Mouse (Mus musculus) stomach, embryonic 16.5 days (tissue): ENCODE measurements around the gene Dusp12. TPM values are rescaled to one million over a fixed set of nuclear protein-coding genes. Genes with fewer than 3 reads are reported as not detected.
A peak's percentile ranks its signal among the peaks of the same experiment; 100 is the strongest.

Experiments used
- ATAC-seq: fragments of 200-750 bp; cut with Nextera tagmentation; 2 replicates; pipeline ENCODE4 v1.8.0; 2017; ENCODE audit warnings: moderate number of reproducible peaks, moderate TSS enrichment; ENCODE audit not compliant: insufficient read depth, low FRiP score
- H3K27ac ChIP-seq: fragments of 300-500 bp; sonication (generic); 2 replicates; pipeline ENCODE4 v1.5.1; 2014; ENCODE audit warnings: low read length
- H3K27me3 ChIP-seq: fragments of 300-500 bp; sonication (generic); 2 replicates; pipeline ENCODE4 v1.6.1; 2014; ENCODE audit warnings: low read length, control low read depth, mixed read lengths; ENCODE audit not compliant: control insufficient read depth, insufficient read depth
- H3K36me3 ChIP-seq: fragments of 300-500 bp; sonication (generic); 2 replicates; pipeline ENCODE4 v1.6.1; 2014; ENCODE audit warnings: low read length; ENCODE audit not compliant: control insufficient read depth, insufficient read depth
- H3K4me1 ChIP-seq: fragments of 300-500 bp; sonication (generic); 2 replicates; pipeline ENCODE4 v1.6.1; 2014; ENCODE audit warnings: low read length, control low read depth, mixed read lengths; ENCODE audit not compliant: control insufficient read depth, insufficient read depth
- H3K4me2 ChIP-seq: fragments of 300-500 bp; sonication (generic); 2 replicates; pipeline ENCODE4 v1.6.1; 2014; ENCODE audit warnings: low read depth, low read length, mixed read lengths
- H3K4me3 ChIP-seq: fragments of 300-500 bp; sonication (generic); replicated peaks from 2 replicates; pipeline ENCODE4 v1.5.1; 2014; ENCODE audit warnings: mild to moderate bottlenecking, low read length
- H3K9ac ChIP-seq: fragments of 300-500 bp; sonication (generic); 2 replicates; pipeline ENCODE4 v1.6.1; 2014; ENCODE audit warnings: low read length
- H3K9me3 ChIP-seq: fragments of 300-500 bp; sonication (generic); replicated peaks from 2 replicates; pipeline ENCODE4 v1.6.1; 2016; ENCODE audit warnings: low read length, control low read depth; ENCODE audit not compliant: control insufficient read depth
- WGBS: fragments of 180-500 bp; shearing (Covaris S2); extraction: QIAGEN DNeasy Blood & Tissue Kit; methylation state at CpG from one replicate; pipeline ENCODE4 v1.1.7; 2014; 5-methylcytosine and 5-hydroxymethylcytosine counted together
- polyA plus RNA-seq: library from polyadenylated mRNA; unstranded; fragments of >200 nt; fragmentation: Nextera tagmentation; extraction: Ambion mirVana; gene quantifications from 2 replicates; pipeline ENCODE4 v1.2.1, GENCODE M21; 2015

The Dusp12 gene
- polyA plus RNA-seq, 1 experiment from 2014 or later, result 38.3 TPM

GRCm38 (mm10) chr1:170886044-170886458, 711 bp upstream of the Dusp12 start:
- Histone ChIP-seq H3K9me3 (no peaks in the 10 kb centered on the region), H3K27me3 (no peaks in the 10 kb centered on the region), H3K4me2 (no peak overlapping the region), H3K27ac (no peak overlapping the region), H3K36me3 (no peaks in the 10 kb centered on the region), H3K9ac (no peak overlapping the region), H3K4me1 (peaks cover 8% of the 10 kb centered on the region; the same call in 1 of the 2 replicates), H3K4me3 (no peak overlapping the region)
- 31% methylated on average over 6 of the region's 6 CpGs for WGBS
- no peak for ATAC-seq

GRCm38 (mm10) chr1:170884390-170884789, 950 bp downstream of the Dusp12 start:
- Histone ChIP-seq H3K36me3 (peaks cover 11% of the 10 kb centered on the region; the same call in 1 of the 2 replicates), H3K27me3 (no peaks in the 10 kb centered on the region), H3K4me1 (peaks cover 8% of the 10 kb centered on the region; the same call in 1 of the 2 replicates), H3K27ac (peak overlapping the region; percentile 88), H3K9me3 (no peaks in the 10 kb centered on the region), H3K4me2 (peak overlapping the region; percentile 69), H3K9ac (peak overlapping the region; percentile 88), H3K4me3 (peak overlapping the region; percentile 98)
- ATAC-seq, result no peak
- 10% methylated on average over 8 of the region's 8 CpGs for WGBS

GRCm38 (mm10) chr1:170882915-170883485, 2.3 kb downstream of the Dusp12 start:
- WGBS, result 52% methylated on average over 5 of the region's 5 CpGs
- no peak overlapping the region for H3K4me2 ChIP-seq
- H3K36me3 ChIP-seq, result peaks cover 17% of the 10 kb centered on the region; the same call in 1 of the 2 replicates
- no peak for ATAC-seq
- H3K4me3 ChIP-seq, result no peak overlapping the region
- no peaks in the 10 kb centered on the region for H3K27me3 ChIP-seq
- no peak overlapping the region for H3K27ac ChIP-seq
- H3K4me1 ChIP-seq, result peaks cover 8% of the 10 kb centered on the region; the same call in 1 of the 2 replicates
- H3K9me3 ChIP-seq, result no peaks in the 10 kb centered on the region
- H3K9ac ChIP-seq, result no peak overlapping the region

- peaks cover 17% of the 10 kb centered on the region; the same call in 1 of the 2 replicates for H3K36me3 ChIP-seq
- ATAC-seq, result no peak
- H3K9me3 ChIP-seq, result no peaks in the 10 kb centered on the region
- no peak overlapping the region for H3K4me3 ChIP-seq
- WGBS, result 92% methylated on average over 5 of the region's 5 CpGs
- no peaks in the 10 kb centered on the region for H3K4me1 ChIP-seq
- no peak overlapping the region for H3K9ac ChIP-seq
- no peak overlapping the region for H3K27ac ChIP-seq
- no peak overlapping the region for H3K4me2 ChIP-seq
- no peaks in the 10 kb centered on the region for H3K27me3 ChIP-seq
Observed at GRCm38 (mm10) chr1:170876906-170877305, 8.4 kb downstream of the Dusp12 start.

- Histone ChIP-seq H3K4me3 (no peak overlapping the region), H3K27ac (no peak overlapping the region), H3K4me1 (no peaks in the 10 kb centered on the region), H3K9ac (no peak overlapping the region), H3K36me3 (peaks cover 14% of the 10 kb centered on the region; the same call in 1 of the 2 replicates), H3K27me3 (no peaks in the 10 kb centered on the region), H3K4me2 (no peak overlapping the region), H3K9me3 (no peaks in the 10 kb centered on the region)
- no peak for ATAC-seq
- 63% methylated on average over 3 of the region's 3 CpGs for WGBS
Observed at GRCm38 (mm10) chr1:170875676-170876075, 9.7 kb downstream of the Dusp12 start.

- H3K36me3 ChIP-seq, result no peaks in the 10 kb centered on the region
- H3K9me3 ChIP-seq, result no peaks in the 10 kb centered on the region
- H3K9ac ChIP-seq, result no peak overlapping the region
- no peak for ATAC-seq
- no peak overlapping the region for H3K4me3 ChIP-seq
- no peak overlapping the region for H3K4me2 ChIP-seq
- 91% methylated on average over 2 of the region's 2 CpGs for WGBS
- H3K27me3 ChIP-seq, result no peaks in the 10 kb centered on the region
- no peak overlapping the region for H3K27ac ChIP-seq
- H3K4me1 ChIP-seq, result no peaks in the 10 kb centered on the region
Observed at GRCm38 (mm10) chr1:170871961-170872360, 13.4 kb downstream of the Dusp12 start.

GRCm38 (mm10) chr1:170871402-170871801, 13.9 kb downstream of the Dusp12 start:
- Histone ChIP-seq H3K4me3 (no peak overlapping the region), H3K4me2 (no peak overlapping the region), H3K27ac (no peak overlapping the region), H3K4me1 (no peaks in the 10 kb centered on the region), H3K9ac (no peak overlapping the region), H3K27me3 (no peaks in the 10 kb centered on the region), H3K9me3 (no peaks in the 10 kb centered on the region), H3K36me3 (no peaks in the 10 kb centered on the region)
- ATAC-seq, result no peak
- 74% methylated on average over 6 of the region's 6 CpGs for WGBS

GRCm38 (mm10) chr1:170868905-170869283, 16.4 kb downstream of the Dusp12 start:
- Histone ChIP-seq H3K4me1 (no peaks in the 10 kb centered on the region), H3K4me3 (peak overlapping the region; percentile 81), H3K36me3 (no peaks in the 10 kb centered on the region), H3K9me3 (no peaks in the 10 kb centered on the region), H3K27me3 (no peaks in the 10 kb centered on the region), H3K4me2 (peak overlapping the region; percentile 69), H3K9ac (peak overlapping the region; percentile 73), H3K27ac (0 out of 2 replicates have a peak overlapping the region, but pooled peaks have one; percentile 49)
- WGBS, result 14% methylated on average over 14 of the region's 14 CpGs
- no peak for ATAC-seq

- H3K27ac ChIP-seq, result peak overlapping the region; percentile 49; the same call in 1 of the 2 replicates
- ATAC-seq, result peak; percentile 87
- no peaks in the 10 kb centered on the region for H3K4me1 ChIP-seq
- no peaks in the 10 kb centered on the region for H3K9me3 ChIP-seq
- no peaks in the 10 kb centered on the region for H3K36me3 ChIP-seq
- H3K4me2 ChIP-seq, result peak overlapping the region; percentile 69
- peak overlapping the region; percentile 73 for H3K9ac ChIP-seq
- no peaks in the 10 kb centered on the region for H3K27me3 ChIP-seq
- under 1% methylated on average over 33 of the region's 33 CpGs for WGBS
- peak overlapping the region; percentile 81 for H3K4me3 ChIP-seq
Observed at GRCm38 (mm10) chr1:170868107-170868904, 17.0 kb downstream of the Dusp12 start.
